Mouse (Mus musculus): ENCODE results near the gene 6430628N08Rik. TPM values are rescaled to one million over a fixed set of nuclear protein-coding genes. Genes with fewer than 3 reads are reported as not detected.

6430628N08Rik gene
- total RNA-seq, 2 experiments from 2014 or later = not detected

- DNase-seq = no peak
Measured at GRCm38 (mm10) chr4:115940681-115941080, 50.2 kb downstream of the 6430628N08Rik start.

DNA sequence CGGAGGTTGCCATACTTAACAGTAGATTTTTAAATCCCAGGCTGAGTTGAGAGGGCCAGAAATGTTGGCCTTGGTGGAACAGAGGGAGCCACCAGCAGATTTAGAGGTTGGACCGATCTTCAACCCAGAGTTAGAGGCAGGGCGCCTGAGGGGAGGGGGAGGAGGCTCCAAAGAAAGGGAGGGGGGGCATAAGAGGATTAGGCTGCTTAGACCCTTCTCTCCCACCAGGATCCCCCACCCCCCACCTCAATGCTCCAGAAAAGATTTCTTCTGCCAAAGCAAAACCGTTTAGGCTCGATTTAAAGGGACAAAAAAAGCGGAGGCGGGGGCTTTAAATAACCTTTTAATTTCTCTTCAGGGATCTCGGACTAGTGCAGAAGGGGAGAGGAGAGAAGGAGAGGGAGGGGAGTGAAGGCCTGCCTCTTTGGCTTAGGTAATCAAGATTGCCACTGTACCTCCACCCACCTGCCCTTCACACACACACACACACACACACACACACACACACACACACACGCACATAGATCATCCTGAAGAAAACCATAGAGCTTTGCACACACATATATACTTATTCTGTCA is 50.9 kb downstream of the 6430628N08Rik start:
- no peak for DNase-seq

DNA sequence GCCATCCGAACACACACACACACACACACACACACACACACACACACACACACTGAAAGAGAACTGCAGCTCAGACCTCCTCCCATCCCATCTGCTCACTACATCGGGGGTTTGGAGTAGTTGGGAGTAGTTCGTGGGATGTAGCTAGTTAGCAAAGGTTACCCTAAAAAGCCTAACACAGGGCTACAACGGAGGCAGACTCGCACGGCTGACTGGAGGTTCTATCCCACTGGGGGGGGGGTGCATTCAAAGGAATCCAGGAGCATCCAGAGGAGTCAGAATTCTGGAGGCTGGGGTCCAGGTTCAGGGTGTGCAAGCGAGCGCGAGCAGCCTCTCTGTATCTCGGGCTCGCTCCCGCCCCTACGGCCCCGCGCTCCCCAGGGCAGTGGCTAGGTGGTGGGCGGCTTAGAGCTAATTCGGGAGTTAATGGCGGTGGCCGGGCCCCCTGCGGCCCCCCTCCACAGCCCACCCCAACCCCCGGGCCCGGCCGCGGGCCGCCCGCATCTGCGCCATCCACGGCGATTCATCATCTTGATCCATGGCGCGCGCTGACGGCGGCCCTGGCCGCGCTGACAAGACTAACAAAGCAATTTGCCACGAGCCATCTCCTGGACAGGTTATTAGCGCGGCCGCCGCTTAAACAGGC is 53.3 kb downstream of the 6430628N08Rik start:
- no peak for DNase-seq

Other genes with a start within 250 kb of the 6430628N08Rik start
- gene Cyp4b1, start 242.9 kb upstream of the 6430628N08Rik start, total RNA-seq (2021) = 10 to 100 TPM in 1 of 2 experiments, 1 to 10 TPM in 1; 9.0 to 10.2 TPM
- gene Efcab14, start 152.9 kb upstream of the 6430628N08Rik start, total RNA-seq (2021) = 10 to 100 TPM; 33.4 to 35.2 TPM
- gene Tex38, start 109.6 kb upstream of the 6430628N08Rik start, total RNA-seq (2021) = 1 to 10 TPM in 1 of 2 experiments, under 1 TPM in 1; 0.60 to 1.2 TPM
- gene Atpaf1, start 105.9 kb upstream of the 6430628N08Rik start, total RNA-seq (2021) = 10 to 100 TPM; 56.1 to 59.3 TPM
- gene Mob3c, start 62.6 kb upstream of the 6430628N08Rik start, total RNA-seq (2021) = 1 to 10 TPM; 6.3 to 8.1 TPM
- 10 to 100 TPM; 22.1 to 23.6 TPM for gene Mknk1, start 51.5 kb upstream of the 6430628N08Rik start, total RNA-seq (2021)
- gene Kncn, start 6.3 kb upstream of the 6430628N08Rik start, total RNA-seq (2021) = not detected
- gene Dmbx1, start 49.3 kb downstream of the 6430628N08Rik start, total RNA-seq (2021) = not detected
- gene Faah, start 127.3 kb downstream of the 6430628N08Rik start, total RNA-seq (2021) = 1 to 10 TPM; 1.3 to 1.6 TPM
- 10 to 100 TPM; 27.0 to 28.6 TPM for gene Nsun4, start 163.2 kb downstream of the 6430628N08Rik start, total RNA-seq (2021)
- 1,000 to 10,000 TPM; 1,575 to 1,686 TPM for gene Uqcrh, start 184.4 kb downstream of the 6430628N08Rik start, total RNA-seq (2021)
- gene Lrrc41, start 184.6 kb downstream of the 6430628N08Rik start, total RNA-seq (2021) = 10 to 100 TPM; 40.6 to 41.5 TPM
- gene Rad54l, start 233.0 kb downstream of the 6430628N08Rik start, total RNA-seq (2021) = 10 to 100 TPM; 10.4 to 10.6 TPM
- gene Pomgnt1, start 233.2 kb downstream of the 6430628N08Rik start, total RNA-seq (2021) = 10 to 100 TPM; 83.3 to 84.7 TPM